Mouse (Mus musculus): ENCODE results near the gene Pan3.
"Not testable (repeated sequence)": the region's sequence is repeated elsewhere in the genome, so short reads cannot be mapped to it uniquely, and the experiment has no call there.

The Pan3 gene

DNA sequence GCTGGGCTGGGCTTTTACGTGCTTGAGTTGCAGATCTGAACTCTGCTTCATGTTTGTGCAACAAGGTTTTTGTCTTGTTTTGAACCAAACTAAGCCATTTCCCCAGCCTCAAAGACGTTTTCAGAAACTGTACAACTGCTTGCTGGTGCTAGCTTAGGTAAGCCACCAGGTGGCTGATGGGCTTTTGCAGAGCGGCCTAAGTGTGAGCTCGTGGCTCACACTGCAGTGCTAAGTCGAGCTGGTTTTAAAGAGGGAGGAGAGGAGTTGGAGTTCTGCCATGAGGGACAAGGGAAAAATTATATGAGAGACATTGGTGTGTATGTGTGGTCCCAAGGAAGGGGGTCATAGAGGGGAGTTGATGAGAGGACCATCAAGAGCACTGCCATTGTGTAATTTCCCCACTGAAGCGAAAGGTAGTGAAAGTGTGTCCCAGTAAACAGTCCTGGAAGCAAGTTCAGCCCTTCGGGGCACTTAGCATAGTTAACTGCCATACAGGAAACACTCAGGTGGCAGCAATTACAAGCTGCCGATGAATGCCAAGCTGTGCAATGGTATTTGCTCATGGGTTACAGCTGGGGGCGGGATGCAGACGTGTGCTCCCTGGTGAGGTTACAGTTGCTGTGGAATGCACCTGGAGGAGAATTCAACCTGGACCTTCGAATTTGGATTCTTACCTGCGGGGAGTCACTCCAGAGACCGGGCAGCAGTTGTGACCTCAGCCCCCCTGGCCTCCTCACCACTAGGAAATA, 122.1 kb downstream of the Pan3 start:
- in situ Hi-C loops (cut with MboI, MseI): no loop called here

DNA sequence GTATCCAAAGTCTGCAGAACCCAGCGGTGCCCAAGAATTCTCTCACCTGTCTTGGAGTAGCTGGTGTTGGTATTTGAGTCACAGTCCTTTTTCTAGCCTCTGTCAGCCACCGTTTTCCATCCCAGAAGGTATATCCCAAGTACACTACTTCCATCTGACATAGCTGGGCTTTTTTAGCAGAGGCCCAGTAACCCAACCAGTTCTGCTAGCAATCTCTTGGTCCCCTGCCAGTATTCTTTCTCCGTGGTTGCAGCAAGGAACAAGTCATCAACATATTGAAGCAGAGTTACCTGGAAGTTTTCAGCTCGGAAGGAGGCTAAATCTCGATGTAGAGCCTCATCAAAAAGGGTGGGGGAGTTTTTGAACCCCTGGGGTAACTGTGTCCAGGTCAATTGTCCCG, 127.7 kb downstream of the Pan3 start:
- in situ Hi-C loops (cut with MboI, MseI): not testable (repeated sequence)

DNA sequence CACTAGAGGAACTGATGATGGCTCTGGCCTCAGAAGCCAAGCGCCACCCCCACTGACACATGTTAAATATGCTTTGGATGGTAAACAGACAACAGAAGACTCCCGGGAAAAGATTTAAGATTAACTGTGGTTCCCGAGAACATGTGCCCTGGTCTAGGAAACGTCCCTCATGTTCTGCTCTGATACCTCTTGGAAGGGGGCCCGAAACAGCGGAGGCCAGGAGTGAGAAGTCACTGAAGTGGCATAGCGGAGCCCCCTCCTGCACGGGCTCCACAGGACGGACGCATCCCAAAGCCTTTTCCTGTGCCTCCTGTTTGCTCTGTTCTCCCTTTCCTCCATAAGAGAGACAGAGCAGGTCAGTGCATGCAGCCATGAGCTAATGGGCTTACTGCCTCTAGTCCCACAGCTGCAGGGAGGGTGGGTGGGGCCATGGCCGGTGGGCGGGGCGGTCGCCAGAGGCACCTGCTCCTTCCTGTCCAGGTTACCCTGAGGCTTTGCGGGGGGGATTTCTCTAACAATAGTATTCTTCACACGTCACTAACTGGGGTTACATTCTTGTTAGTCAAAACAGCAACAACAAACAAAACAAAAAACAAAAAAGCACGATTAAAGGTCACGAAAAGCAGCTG, 133.7 kb downstream of the Pan3 start:
- in situ Hi-C loops (cut with MboI, MseI): no loop called here

DNA sequence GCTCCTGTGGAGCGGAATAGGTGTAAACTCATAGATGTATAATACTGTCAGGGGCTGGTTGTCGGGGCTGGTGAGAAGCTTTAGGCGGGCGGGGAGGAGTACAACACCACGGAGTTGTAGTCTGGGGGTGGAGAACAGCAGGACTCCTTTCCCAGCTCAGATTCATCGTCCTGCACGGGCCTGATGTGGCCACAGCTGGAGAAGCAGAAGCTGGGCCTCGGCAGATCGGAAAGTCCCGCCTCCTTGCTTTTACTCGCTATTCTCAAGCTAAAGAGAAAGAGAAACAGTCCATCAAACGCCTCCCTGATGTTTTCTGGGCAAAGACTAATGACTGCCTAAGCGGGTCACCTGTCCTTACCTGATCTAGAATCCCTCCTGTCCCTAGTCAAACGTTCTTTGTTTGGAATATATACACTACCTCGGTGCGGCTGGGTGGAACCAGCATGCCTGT, 134.2 kb downstream of the Pan3 start:
- in situ Hi-C loops (cut with MboI, MseI): no loop called here

GRCm38 (mm10) chr5:147565444-147565843, 135.5 kb downstream of the Pan3 start:
- in situ Hi-C loops (cut with MboI, MseI): no loop called here

DNA sequence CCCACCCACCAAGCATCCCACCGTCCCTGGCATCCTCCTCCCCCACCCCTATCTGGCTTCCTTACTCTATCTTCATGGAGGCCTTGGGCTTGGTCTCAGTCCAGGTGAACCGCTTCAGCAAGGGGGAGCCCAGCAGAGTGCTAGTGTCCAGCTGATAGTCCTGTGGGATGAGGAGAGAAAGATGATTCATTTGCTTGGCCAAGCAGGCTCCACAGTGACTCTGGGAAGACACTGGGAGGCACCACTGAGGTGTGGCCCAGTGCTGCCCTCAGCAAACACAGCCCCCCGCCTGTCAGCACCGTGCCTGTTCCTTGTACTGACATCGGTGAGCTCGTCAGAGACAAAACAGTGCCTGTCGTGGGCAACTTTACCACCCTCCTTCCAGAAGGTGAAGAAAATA, 136.4 kb downstream of the Pan3 start:
- in situ Hi-C loops (cut with MboI, MseI): no loop called here

GRCm38 (mm10) chr5:147572695-147573094, 142.7 kb downstream of the Pan3 start:
- in situ Hi-C loops (cut with MboI, MseI): no loop called here

- in situ Hi-C loops (cut with MboI, MseI): no loop called here
Observed at GRCm38 (mm10) chr5:147573555-147573954, 143.6 kb downstream of the Pan3 start.

DNA sequence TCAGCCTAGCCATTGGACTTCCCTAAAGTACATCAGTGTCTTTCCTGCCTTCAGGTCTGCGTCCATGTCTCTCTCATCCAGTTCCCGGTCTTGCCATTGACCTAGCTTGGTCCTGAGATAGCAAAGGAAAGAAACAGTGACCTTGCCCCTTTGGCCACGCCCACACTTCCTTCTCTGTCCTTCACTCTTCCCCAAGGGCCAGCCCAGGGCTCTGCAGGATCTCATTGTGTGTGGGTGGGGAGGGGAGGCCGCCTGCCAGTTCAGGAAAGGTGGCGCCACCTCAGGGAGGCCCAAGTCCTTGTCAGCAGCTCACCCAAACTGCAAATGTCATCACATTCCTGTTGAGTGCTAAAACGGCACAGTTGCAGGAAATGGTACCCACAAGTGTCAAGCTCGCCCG, 144.6 kb downstream of the Pan3 start:
- in situ Hi-C loops (cut with MboI, MseI): no loop called here

DNA sequence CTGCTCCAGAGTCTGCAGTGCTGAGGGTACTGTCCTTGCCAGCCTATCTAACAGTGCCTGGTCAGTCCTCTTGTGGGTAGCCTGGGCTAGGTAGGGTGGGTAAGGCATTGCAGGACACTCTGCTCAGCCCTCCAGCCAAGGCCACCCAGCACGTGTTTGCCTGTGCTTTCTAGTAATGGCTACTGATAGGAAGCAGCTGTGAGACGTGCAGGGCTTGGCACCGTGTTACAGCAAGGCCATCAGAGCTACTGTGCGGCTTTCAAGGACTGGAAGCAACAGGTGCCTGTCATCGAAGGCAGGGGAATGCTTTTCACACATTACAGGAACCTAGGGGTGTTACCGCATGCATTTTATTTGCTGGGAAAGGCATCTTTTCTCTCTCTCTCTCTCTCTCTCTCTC, 147.0 kb downstream of the Pan3 start:
- in situ Hi-C loops (cut with MboI, MseI): no loop called here

DNA sequence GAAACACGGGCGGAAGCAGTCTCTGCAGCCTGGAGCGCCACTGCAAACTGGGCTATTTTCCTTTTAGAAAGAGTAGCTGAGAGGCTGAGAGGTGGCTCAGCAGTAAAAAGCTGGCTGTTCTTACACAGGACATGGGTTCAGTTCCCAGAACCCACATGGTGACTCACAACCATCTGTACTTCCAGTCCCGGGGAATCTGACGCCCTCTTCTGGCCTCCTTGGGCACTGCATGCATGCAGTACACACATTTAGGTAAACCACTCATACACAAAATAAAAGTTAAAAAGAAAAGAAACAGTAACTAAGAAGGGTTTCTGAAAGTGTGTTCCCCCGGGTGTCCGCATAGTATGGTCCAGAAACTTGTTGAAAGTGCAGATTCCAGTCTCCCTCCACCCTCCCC, 149.2 kb downstream of the Pan3 start:
- in situ Hi-C loops (cut with MboI, MseI): no loop called here

DNA sequence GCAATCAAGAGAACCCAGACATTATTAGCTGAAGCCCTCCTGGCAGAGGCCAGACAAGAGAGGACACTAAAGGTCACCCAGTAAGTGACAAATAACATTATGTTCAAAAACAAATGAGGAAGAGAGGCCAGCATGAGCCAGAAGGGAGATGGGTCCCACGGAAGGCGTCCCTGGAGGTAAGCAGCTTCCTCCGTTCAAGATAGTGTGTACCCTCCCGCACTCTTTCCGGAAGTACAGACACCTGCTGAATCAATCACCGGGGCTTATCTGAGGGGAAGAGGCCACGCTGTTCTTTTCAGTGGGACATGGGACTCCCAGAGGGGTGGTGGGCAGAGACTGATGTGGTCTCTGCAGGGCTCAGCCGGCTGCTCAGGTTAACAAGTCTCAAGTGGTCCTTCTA, 149.7 kb downstream of the Pan3 start:
- in situ Hi-C loops (cut with MboI, MseI): loop anchor here (10.0 kb wide), 1 partner anchor 335 kb away; no protein-coding TSS in a partner anchor

- in situ Hi-C loops (cut with MboI, MseI): loop anchor here (10.0 kb wide), 1 partner anchor 335 kb away; no protein-coding TSS in a partner anchor
Observed at GRCm38 (mm10) chr5:147580181-147580580, 150.2 kb downstream of the Pan3 start.

DNA sequence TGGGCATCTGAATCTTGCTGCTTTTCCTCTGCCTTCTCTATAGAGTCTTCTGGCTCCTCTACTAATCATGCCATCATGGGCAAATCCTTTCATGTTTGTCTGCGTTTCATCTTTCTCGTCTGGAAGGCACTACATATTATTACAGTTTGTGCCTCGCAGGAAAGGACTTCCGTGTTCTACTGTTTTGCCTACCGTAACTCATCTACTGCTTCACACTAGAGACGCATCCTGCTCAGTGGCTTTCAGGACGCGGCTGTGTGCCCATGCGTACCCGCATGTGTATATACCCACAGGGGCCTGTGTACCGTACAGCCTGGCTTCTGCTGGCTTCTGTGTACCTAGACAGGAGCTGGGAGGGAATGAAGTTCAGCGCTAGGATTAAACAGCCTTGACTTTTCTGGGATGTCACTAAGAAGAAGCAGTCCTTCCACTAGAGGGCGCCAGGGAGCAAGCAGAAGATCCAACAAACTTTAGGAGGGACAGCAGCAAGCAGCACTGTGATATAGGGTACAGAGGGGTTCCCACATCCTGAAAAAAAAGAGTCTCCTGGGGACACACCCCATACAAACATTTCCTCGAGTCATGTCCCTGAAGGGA, 153.8 kb downstream of the Pan3 start:
- in situ Hi-C loops (cut with MboI, MseI): loop anchor here (10.0 kb wide), 1 partner anchor 339 kb away; no protein-coding TSS in a partner anchor

GRCm38 (mm10) chr5:147584648-147585047, 154.7 kb downstream of the Pan3 start:
- in situ Hi-C loops (cut with MboI, MseI): loop anchor here (10.0 kb wide), 1 partner anchor 340 kb away; no protein-coding TSS in a partner anchor

GRCm38 (mm10) chr5:147585070-147585469, 155.1 kb downstream of the Pan3 start:
- in situ Hi-C loops (cut with MboI, MseI): loop anchor here (10.0 kb wide), 1 partner anchor 340 kb away; no protein-coding TSS in a partner anchor

GRCm38 (mm10) chr5:147589814-147590213, 159.9 kb downstream of the Pan3 start:
- in situ Hi-C loops (cut with MboI, MseI): loop anchor here (10.0 kb wide), 1 partner anchor 345 kb away; no protein-coding TSS in a partner anchor

DNA sequence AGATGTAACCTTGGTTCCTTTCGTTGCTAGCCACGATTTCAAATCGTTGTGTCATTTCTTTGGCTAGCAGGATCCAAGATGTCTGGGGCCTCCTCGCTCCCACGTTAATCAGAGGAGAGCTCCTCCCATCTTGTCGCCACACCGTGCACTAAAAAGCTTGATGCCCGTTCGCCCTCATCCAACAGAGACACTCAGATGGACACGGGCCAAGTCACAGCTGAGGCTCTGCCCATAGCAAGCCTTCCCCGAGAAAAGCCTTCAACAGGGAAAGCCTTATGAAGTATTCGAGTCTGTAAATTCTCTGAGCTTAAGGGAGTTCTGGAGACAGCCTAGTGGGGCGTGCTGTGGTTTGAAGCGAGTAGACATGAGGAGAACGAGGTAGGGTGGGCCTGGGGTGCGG, 167.9 kb downstream of the Pan3 start:
- in situ Hi-C loops (cut with MboI, MseI): no loop called here

Measured in T-helper 1 cell (primary cell).